Mouse (Mus musculus) layer of hippocampus, postnatal 14 days (tissue): ENCODE results near the gene Apod. TPM values are rescaled to one million over a fixed set of nuclear protein-coding genes. Genes with fewer than 3 reads are reported as not detected.

Experiments used
- DNase-seq, 2 experiments: peaks; one replicate each; pipeline ENCODE4 v3.0.0; 2021 to 2022; ENCODE audit warnings: low spot score in 2 of 2, mixed read lengths in 1 of 2
- microRNA-seq, 2 experiments: library from miRNA; unstranded; fragments of <30 nt; microRNA quantifications; one replicate each; pipeline ENCODE4 v1.2.0; 2021
- total RNA-seq, 2 experiments: library from RNA; stranded (reverse); gene quantifications; 2 replicates each; pipeline ENCODE4 v1.2.3; 2021

The Apod gene
- total RNA-seq, 2 experiments from 2014 or later, result 49.3 to 58.6 TPM

GRCm38 (mm10) chr16:31286801-31287488 is 27.7 kb downstream of the Apod start:
- DNase-seq, result no peak

DNA sequence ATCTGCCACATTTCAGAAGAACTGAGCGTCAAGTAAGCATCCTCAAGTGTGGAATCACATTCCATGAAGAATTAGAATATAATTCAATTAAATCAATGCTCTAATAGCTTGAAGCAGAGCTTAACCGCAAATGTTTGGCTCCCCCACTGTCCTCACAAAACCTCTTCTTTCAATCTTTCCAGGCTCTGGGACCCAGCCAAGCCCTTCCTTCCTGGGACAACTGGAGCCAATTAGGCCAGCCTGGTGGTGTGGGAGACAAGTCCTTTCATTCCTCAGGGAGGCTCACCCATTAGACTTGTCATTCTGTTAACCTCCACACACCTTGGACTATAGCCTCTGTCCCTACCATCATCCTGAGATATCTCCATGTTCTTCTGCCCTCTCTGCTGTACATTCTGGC is 32.6 kb downstream of the Apod start:
- DNase-seq, result peak; percentile 31 to 42

- no peak for DNase-seq
Measured at GRCm38 (mm10) chr16:31280176-31280575, 34.4 kb downstream of the Apod start.

- DNase-seq, result no peak
Measured at GRCm38 (mm10) chr16:31278581-31278980, 36.0 kb downstream of the Apod start.

DNA sequence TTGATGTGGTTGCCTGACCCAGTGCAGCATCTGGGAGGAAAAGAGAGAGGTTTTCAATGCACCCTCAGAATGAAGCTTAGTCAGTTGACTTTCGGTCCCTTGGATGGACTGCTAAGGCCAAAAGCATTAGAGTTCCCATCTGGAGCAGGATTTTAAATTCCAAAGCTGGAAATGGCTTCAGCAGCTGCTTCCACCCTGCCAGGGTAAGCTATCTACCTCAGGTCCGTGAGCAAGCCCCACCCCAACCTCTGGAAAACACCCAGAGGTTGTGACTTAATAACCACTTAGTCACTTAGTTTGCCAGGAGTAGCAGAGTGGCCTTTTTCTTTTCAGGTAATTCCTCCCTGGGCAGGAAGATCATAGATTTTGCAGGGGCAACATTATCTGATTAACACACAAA is 36.5 kb downstream of the Apod start:
- no peak for DNase-seq

DNA sequence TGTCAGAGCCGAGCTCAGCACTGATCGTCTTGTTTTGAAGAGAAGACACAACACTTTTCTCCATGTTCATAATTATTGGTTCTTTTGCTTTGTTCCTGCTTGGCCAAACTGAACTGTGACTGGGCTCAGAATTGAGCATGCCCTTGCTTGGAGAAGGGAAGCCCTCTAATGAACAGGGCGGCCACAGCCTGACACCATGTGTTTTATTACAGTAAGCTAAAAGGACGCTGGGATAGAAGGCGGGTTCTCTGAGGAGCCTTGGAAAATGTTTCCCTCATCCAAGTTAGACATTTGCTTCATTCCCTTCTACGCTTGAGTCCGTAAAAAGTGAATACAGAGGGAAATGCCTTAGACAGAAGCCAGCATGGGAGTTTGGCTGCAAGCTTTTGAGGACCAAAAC is 37.6 kb downstream of the Apod start:
- no peak for DNase-seq

- DNase-seq, result peak; percentile 25 to 46
Measured at GRCm38 (mm10) chr16:31276539-31276938, 38.1 kb downstream of the Apod start.

- DNase-seq, result peak; percentile 86 to 88
Measured at GRCm38 (mm10) chr16:31274674-31275460, 39.7 kb downstream of the Apod start, which contains the start of gene Ppp1r2. TSS of gene Ppp1r2 (minus strand) at chr16:31275277.

GRCm38 (mm10) chr16:31274084-31274483 is 40.5 kb downstream of the Apod start:
- DNase-seq, result no peak

GRCm38 (mm10) chr16:31266692-31267091 is 47.9 kb downstream of the Apod start:
- no peak for DNase-seq

GRCm38 (mm10) chr16:31256151-31256550 is 58.5 kb downstream of the Apod start:
- no peak for DNase-seq

- no peak for DNase-seq
Measured at GRCm38 (mm10) chr16:31255685-31256084, 58.9 kb downstream of the Apod start.

DNA sequence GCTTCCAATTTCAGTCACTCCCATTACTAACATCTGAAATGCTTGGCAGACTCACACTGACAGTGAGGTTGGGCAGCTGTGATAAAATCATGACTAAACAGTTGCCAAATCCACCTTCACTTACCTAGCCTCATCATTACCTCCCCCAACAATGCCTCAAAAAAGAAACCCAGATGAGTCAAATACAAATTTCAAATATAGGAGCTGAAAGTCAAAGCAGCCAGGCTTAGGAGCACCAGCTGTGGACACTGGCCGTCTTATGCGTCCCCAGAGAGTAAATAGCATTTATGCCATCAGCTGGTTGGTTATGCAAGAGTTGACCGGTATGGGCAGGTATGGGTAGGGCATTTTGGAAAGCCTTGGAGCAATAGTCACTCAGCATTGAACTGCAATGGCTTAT is 65.2 kb downstream of the Apod start:
- no peak for DNase-seq

DNA sequence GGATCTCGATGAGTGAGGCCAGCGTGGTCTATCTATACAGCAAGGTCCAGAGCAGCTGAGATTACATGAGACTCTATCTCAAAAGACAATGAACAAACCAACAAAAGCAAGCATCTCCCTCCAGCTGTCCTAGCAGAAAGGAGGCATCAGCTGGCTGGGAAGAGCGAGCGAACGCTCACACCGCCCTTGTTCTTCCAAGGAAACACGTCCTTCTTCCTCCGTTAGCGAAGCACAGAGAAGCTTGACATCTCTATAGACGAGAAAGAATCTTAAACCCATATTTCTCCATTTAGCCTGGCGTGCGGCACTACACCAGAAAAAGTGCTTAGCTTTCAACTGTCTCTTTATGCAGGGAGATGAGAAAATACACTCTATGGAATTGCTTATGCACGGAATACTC is 65.9 kb downstream of the Apod start:
- DNase-seq, result no peak

DNA sequence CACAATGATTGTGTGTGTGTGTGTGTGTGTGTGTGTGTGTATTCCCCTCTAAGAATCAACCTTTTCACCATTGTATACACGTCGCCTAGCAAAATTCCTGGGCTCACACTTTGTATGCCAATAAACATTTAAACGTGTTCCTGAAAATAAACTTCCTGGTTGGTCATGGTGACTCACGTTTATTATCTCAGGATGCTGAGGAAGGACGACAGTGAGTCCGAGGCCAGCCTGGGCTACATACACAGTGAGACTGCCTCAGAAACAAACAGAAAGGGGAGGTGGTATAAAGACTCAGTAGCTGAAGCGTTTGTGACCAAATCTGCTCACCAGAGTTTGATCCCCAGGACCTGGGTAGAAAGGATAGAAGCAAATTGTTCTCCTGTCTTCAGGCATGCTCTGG is 67.2 kb downstream of the Apod start:
- no peak for DNase-seq

Small RNAs within 50 kb of the gene (microRNA-seq; reads per million reads assigned to microRNA genes)
- gene Gm27415, result 0 reads per million in 2 experiments

Other genes with a start within 250 kb of the Apod start
- 10 to 100 TPM; 19.5 to 22.5 TPM for gene Xxylt1, start 233.4 kb downstream of the Apod start, total RNA-seq
- gene Acap2, start 113.6 kb downstream of the Apod start, total RNA-seq, result 100 to 1,000 TPM; 102 to 116 TPM
- gene Ppp1r2, start 39.5 kb downstream of the Apod start, total RNA-seq, result 10 to 100 TPM; 74.8 to 75.6 TPM
- 100 to 1,000 TPM; 206 to 224 TPM for gene Bdh1, start 107.5 kb upstream of the Apod start, total RNA-seq